Mouse (Mus musculus): ENCODE measurements around the gene Ddr1.
A peak's percentile ranks its signal among the peaks of the same experiment; 100 is the strongest.

Ddr1 gene

DNA sequence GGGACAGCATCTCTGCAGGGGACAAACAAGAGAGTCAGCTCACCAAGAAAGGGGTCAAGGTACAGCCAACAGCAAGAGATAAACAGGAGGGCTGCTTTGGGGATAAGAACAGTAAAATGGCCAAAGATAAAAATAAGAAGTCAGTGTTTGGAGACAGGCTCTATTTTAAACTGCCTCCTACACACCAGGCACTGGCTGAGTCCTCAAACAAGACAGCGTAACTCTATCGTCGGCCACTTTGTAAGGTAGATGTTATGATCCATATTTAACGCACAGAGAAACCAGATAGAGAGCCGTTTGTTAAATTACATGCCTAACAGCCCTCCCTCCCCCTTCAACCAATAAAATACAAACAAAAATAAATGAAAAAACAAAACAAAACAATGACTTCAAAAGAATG, 10.5 kb downstream of the Ddr1 start:
- no peak for DNase-seq (ENCODE audit: low read depth in 1 of 2, low spot score in 2 of 2)

DNA sequence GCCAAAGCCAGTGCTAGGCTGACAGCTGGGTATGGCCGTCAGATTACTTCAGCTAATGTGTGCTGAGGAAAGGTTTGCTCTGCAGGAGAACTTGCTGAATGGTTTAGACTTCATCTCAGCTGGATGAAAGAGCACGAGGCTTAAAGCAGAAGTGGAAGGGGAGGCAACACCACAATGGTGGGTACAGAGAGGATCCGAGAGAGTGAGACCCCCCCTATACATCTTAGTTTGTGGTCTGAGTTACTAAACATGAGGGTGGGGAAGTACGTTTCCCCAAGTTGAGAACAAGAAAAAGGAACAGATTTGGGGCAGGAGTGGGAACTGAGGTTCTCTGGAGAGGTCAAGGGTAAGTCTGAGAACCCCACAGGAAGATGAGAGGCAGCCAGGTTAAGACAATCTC, 12.1 kb downstream of the Ddr1 start:
- DNase-seq (ENCODE audit: low read depth in 1 of 2, low spot score in 2 of 2): no peak

DNA sequence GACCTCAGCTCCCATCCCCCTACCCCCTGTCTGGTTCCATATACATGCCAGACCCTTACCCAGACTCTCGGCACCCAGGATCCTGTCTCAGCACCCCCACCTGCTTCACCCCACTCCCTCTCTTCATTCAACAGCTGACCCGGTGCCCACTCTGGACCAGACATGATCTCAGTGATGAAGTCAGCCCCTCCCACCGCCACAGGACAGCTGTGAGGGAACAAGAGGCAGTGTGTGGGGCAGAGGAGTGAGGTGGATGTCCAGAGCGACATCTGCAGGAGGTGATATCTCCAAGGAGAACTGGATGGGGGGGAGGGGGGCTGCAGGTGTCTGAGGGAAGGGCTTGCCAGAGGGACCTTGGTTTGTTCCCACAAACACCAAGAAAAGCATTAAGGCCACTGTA, 12.6 kb downstream of the Ddr1 start:
- no peak for DNase-seq (ENCODE audit: low read depth in 1 of 2, low spot score in 2 of 2)

DNA sequence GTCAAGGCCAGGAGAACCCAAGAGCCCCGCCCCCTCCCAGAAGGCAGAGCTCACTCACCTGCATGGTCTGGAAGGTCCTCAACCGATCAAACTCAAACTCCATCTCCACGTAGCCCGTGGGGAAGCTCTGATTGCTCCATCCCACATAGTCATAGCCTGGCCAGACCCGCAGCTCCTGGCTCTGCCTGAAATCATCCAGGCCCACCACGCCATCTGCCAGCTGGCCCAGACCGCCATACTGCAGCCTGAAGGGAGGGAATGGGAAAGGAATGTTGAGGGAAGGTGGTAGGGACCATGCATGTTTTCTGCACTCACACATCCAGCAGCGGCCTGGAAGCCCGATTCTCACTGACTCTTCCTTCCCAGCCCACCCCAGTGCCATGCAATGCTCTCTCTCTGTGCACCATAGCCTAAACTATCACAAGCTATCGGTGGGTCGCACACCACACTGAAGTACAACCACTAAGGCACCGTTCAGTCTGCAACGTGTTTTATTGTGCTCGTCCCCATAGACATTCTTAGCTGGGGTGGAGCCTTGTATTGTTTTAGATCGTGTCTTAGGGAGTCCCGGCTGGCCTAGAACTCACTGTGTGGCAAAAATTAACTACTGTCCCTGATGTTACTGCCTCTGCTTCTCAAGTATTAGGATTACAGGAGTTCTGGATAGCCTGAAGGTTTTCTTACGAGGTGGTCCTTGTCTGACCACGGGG, 14.3 kb downstream of the Ddr1 start:
- no peak for DNase-seq (ENCODE audit: low read depth in 1 of 2, low spot score in 2 of 2)

DNA sequence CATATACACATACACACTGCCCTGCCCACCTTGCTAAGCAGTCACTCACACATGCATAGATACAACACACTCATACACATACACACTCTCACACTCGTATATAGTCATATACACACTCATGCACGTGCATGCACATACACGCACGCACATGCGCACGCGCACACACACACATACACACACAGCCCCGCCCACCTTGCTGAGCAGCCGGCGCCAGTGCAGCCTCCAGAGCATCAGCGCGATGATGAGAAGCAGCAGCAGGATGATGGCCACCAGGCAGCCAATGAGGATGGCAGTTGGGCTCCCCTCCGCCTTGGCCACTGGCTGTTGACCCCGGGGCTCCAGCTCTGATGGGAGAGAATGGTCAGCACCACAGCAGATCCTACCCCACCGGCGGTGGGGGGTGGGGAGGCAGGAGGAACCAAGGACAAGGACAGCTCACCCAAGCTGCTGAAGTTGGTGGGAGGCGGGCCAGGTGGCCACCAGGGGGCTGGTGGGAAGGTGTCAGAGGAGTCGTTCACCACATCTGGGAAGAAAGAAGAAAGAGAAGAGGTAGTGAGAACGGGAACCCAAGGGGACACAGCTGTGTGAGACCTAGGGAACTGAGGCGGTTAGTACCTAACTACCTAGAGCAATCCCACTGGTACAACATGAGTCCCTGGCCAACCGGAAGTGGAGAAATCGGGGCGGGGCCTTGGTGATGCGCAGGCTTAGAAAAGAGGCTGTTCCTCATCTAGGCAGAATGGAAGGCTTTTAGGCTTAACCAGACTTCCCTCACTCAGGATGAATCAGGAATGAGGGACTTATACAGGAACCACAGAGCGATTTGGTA, 15.9 kb downstream of the Ddr1 start:
- DNase-seq (ENCODE audit: low read depth in 1 of 2, low spot score in 2 of 2): no peak

DNA sequence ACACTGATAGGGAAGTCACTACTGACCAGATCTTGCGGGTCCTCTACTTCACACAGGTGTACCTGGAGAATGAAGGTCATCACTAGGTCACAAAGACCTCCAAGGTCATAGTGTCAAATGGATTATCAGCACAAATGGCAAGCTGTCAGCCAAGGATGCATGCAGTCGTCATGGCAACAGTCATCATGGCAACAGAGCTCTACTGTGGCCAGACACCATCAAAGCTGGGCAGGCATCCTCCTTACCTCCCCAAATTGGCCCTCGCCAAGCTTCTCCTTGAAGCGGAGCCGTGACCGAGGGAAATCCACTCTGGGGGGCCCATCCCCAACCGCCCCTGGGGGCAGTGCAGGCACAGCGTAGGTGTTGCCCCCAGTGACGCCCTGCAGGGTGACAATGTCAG, 19.4 kb downstream of the Ddr1 start:
- DNase-seq (ENCODE audit: low read depth in 1 of 2, low spot score in 2 of 2): no peak

DNA sequence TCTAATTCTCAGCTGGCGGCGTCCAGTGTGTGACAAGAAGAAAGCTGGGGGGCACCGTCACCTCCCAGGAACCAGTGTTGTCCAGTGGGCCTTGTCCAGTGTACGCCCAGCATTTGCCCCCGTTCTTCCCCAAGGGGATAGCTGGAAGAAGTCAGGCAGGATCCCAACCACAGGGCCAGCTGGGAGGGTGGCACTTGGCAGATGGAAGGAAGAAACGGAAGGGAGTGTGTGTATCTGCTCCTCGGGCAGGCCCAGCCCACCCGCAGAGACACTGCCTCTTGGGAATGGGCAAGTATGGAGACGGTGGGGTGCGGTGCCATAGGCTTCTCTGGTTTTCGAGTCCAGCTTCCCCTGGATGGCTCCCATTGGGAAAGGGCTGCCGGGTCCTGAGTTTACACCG, 22.4 kb downstream of the Ddr1 start:
- DNase-seq (ENCODE audit: low read depth in 1 of 2, low spot score in 2 of 2): no peak

DNA sequence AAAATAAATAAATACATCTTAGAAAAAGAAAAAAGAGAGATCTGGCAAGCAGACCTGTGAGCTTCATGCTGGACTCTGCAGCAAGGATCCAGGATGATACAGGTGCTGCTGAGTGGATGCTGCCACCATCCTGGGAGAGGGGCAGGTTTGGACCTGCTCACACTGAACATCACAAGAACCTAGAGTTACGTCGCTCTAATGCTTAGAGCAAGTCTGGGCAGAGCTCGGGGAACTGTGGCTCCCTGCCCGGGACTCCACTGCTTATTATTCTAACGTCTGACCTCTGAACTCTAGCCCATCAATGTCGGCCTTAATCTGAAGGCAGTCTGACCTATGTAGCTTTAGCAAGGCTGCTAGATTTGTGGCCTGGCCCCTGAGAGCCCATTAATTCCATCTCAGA, 23.8 kb downstream of the Ddr1 start:
- DNase-seq (ENCODE audit: low read depth in 1 of 2, low spot score in 2 of 2): no peak

DNA sequence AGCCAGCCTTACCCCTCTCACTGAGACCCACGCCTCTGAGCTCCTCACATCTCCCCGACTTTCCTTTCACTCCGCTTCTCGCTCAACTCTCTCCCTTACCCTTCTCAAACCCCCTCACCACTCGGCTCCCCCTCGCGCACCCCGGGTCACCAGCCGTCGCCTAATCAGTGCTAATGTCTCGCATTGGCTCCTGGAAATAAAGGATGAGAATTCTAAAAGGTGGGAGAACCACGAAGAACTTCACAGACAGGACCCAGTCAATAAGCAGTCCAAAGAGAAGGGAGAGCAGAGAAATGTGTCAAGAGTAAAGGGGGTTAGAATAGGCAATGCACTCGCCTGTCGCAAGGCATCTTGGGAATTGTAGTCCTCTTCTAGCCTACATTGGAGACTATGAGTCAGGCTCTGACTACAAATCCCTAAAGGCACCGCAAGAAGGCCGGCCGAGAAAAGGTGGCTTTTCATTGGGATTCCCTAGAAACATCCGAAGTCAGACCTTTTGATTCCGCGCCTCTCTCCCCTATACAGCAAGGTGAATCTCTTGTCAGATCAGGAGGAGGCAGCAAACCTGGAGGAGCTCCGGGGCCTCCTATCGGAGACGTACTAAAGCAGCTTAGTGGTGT, 30.9 kb downstream of the Ddr1 start, which contains the start of gene Gtf2h4:
Gtf2h4 (minus strand) TSS at position 324 of the 620 bp plus-strand sequence.
- DNase-seq (ENCODE audit: low read depth in 1 of 2, low spot score in 2 of 2): peak; percentile 45 to 76

DNA sequence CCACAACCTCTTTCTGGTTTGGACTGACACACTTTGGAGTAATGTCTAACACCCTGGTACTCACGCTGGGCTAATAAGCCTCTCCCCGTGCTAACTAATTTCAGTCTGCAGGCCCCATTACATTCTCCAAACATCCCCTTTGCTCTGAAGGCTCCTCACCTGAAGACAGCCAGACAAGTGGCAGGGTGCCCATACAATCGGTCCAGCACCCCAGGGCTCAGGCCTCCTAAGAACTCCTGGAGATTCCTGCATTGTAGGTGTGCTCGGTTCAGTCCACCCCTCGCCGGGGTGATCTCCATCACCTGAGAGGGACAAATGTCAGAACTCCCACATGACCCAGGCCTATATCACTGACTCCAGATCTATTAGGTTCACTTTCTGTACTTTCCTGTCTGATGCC, 31.9 kb downstream of the Ddr1 start:
- DNase-seq (ENCODE audit: low read depth in 1 of 2, low spot score in 2 of 2): no peak

DNA sequence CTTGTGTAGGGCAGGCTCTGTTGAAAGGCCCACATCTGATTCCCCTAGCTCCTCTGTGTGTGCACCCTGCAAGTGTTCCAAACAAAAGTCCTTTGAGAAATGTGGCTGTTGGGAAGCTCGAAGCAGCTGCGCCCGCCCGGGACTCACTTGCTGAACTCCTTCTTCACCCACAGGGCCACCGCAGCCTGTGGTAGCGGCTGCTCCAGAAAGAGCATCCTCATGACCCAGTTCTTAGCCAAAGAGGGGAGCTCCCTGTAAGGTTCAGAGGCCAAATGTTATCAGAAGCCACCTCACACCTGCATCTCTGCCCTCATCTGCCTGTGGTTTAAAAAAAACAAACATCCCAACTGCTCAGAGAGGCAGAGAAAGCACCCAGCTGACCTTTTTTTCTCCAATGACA, 32.6 kb downstream of the Ddr1 start:
- DNase-seq (ENCODE audit: low read depth in 1 of 2, low spot score in 2 of 2): no peak

DNA sequence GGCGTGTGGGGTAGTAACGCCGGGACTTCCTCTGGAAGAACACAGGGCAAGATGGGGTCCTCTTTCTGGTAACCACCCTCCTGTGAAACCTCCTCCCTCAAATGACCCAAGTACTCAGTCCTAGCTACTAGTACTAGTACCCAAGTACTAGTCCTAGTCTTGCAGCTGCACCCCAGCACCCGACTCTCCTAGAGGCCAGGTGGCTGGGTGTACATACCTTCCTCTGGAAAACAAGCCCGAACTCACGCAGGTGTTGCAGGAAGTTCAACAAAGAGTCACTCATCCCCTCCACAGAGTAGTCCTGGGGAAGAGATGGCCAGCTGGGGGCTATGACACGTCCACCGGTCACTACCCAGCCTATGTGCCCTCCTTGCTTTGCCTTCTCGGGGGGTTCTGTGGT, 34.7 kb downstream of the Ddr1 start:
- no peak for DNase-seq (ENCODE audit: low read depth in 1 of 2, low spot score in 2 of 2)

DNA sequence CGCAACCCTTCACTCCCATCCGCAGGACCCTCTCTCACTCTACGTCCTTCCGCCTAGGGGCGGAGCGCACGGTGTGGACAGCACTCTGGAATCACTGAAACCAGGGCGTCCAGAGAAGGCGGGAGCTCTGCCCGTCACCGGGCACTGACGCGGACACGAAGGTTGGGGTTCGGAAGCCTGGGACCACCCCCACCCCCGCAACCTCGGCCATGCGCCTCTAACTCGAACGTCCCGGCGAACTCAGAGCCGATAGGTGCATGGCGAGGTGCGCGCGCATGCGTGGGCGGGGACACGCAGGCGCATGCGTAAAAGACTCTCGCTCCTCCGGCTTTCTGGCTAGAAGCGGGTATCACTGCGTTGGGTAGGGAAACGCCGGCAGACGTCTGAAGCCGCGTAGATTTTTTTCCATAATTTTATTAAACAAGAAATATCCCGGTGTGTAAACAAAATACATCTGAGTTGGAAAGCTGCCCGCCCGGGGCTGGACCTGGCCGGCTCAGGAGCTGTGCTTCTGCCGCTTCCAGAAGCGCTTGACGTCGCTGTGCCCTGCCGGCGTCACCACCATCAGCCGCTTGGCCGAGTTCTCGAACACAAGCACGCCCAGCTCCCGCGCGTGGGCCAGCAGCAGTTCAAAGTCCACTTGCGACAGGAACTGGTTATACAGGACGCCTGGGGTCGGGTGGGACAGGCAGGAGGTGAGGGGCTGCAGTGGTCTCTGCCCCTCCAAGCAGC, 36.9 kb downstream of the Ddr1 start, which contains the start of gene Vars2:
Vars2 (minus strand) TSS at position 259 of the 732 bp plus-strand sequence.
- peak; percentile 79 to 95 for DNase-seq (ENCODE audit: low read depth in 1 of 2, low spot score in 2 of 2)

DNA sequence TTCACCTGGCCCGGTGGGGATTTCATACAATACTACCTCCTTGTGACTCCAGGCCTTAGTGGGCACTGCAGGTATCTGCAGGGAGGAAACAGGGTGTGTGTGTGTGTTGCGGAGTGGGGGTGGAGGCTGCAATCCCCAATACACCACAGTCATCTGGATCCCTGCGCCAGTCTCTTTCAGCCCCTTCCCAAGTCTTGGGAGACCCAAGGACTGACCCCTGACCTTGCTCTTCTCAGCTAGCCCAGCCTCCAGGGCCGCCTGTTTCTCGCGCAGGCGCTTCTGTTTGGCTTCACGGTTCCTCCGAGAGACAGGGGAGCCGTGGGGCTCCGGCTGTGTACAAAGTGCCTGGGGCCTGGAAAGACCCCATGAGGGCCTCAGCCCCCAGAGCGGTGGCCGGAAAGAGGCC, 37.6 kb downstream of the Ddr1 start:
- no peak for DNase-seq (ENCODE audit: low read depth in 1 of 2, low spot score in 2 of 2)

DNA sequence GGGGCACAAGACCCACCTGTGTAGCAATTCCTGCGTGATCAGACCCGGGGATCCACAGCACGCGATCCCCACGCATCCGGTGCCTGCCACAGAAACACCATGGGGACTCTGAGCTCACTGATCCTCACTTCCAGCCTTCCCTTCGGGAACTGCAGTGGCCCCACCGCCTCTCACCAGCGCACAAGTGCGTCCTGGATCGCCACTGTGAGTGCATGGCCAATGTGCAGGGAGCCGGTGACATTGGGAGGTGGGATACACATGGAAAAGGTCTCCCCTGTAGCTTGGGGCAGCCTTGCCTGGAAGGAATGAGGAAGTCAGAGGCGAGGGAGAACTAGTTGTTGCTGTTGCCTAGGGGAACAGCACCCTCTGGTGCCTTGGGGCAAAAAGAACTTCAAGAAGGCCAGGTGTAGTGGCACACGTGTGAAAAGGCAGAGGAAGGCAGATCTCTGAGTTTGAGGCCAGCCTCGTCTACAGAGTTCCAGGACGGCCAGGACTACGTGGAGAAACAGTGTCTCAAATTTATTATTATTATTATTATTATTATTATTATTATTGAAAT, 38.4 kb downstream of the Ddr1 start:
- DNase-seq (ENCODE audit: low read depth in 1 of 2, low spot score in 2 of 2): peak in 1 of 2 experiments; percentile 14

DNA sequence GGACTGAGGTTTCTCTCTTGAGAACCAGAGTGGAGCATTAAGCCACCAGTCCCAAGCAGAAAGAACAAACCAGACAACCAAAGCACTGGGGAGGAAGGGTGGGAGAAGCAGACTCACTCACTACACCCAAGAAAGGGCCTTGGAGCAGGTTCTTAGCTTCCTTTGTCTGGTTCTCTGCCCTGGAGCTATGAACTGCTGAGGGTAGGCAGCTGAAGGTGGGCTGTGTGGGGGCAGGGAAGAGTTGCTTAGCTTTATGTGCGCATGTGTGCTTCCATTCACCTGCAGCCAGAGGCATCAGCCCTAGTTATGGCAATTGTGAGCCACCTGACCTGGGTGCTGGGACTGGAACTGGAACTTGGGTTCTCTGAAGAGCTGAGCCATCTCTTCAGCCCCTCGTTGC, 51.3 kb downstream of the Ddr1 start:
- no peak for DNase-seq (ENCODE audit: low read depth in 1 of 2, low spot score in 2 of 2)

DNA sequence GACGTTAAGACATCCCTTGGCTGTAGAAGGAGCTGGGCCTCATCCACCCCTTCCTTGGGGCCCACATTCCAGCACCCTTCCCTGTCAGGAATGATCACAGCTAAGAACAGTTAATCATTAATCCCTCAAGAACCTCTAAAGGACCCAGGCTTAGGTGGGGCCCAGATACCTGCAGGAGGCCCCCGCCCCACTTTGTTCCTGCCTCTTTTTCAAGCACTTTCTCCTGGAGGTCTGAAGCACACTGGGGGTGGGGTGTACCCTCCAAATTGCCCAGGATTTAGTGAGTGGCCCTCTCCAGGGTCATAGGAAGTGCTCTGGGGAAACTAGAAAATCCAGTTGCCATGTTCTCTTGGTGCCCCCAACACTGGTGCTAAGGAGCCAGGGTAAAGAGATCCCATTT, 55.0 kb downstream of the Ddr1 start:
- no peak for DNase-seq (ENCODE audit: low read depth in 1 of 2, low spot score in 2 of 2)

DNA sequence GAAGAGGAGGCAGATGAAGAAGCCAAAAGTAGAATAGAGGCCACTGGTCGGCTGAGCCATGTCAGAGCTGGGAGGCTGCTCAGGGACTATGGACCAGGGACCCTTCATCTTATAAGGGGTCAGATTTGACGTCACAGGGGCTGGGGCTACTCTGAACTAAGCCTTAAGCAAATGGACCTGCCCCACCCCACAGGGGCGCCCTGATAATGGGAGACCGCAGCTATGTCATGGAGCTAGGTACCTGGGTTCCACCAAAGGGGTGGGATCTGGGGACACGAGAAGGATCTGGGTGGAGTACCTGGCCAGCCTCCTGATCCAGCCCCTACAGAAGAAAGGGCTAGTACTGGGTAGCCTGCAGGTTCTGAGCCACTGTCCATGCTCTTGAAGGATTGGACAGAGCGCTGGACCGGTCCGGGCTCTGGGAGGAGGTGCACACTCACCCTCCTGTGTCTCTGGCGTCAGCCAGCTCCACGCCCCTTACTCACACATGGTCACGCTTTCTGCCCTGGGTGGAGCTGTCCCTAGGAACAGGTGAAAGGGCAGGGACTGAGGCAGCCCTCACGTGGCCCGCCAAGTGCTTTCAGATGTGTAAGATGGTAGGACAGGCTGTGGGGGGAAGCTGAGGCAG, 60.7 kb downstream of the Ddr1 start, which contains the start of gene Mucl3:
Mucl3 (minus strand) TSS at position 87 of the 628 bp plus-strand sequence.
- no peak for DNase-seq (ENCODE audit: low read depth in 1 of 2, low spot score in 2 of 2)

DNA sequence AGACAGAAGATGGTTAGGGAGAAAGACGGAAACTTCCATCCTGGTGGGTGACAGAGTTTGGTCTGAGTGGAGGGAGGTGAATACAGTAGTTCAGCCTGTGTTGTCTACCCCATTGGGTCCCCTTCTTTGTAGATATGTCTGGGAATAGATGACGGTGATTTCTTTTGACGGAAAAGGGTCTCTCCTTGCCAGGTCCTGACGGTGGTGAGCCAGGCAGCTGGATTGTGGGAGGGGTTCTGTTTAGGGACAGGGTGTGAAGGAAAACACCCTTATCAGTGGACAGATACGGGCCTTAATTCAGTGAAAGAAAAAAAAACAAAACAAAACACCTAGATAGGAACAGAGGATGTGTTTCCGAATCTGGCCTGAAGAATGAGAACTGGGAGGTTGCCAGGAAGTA, 65.1 kb downstream of the Ddr1 start:
- no peak for DNase-seq (ENCODE audit: low read depth in 1 of 2, low spot score in 2 of 2)

DNA sequence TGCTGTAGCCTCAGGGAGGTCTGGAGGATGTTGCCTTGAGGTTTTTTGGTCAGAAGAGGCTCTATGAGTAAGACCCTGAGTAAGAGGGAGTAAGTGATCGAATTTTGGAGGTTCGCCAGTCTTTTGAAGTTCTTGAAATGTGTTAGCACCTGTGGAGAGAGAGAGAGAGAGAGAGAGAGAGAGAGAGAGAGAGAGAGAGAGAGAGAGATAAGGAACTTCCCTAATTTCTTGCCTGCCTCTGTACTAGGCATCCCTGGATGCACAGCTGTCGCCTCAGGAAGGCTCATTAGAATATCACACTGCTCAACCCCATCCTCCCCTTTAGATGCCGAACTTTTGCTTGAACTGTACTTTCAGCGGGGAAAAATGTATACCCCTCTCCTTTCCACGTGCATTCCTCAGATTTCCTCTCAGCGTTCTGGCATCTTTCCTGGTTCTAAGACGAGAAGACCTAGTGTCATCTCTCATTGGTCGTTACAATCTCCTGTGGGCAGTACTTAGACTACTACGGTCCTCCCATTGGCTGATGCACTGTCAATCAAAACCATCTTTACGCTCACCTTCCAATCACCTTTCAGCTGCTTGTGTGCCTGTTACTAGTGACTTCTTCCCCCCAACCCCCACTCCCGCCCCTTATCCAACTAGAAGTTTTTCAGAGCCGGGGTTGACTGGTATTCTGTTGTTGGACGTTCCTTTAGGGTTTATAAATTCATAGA, 65.8 kb downstream of the Ddr1 start:
- DNase-seq (ENCODE audit: low read depth in 1 of 2, low spot score in 2 of 2): no peak
